ENCODE assay signal across 10 mouse cellular contexts in the genomic region with DNA sequence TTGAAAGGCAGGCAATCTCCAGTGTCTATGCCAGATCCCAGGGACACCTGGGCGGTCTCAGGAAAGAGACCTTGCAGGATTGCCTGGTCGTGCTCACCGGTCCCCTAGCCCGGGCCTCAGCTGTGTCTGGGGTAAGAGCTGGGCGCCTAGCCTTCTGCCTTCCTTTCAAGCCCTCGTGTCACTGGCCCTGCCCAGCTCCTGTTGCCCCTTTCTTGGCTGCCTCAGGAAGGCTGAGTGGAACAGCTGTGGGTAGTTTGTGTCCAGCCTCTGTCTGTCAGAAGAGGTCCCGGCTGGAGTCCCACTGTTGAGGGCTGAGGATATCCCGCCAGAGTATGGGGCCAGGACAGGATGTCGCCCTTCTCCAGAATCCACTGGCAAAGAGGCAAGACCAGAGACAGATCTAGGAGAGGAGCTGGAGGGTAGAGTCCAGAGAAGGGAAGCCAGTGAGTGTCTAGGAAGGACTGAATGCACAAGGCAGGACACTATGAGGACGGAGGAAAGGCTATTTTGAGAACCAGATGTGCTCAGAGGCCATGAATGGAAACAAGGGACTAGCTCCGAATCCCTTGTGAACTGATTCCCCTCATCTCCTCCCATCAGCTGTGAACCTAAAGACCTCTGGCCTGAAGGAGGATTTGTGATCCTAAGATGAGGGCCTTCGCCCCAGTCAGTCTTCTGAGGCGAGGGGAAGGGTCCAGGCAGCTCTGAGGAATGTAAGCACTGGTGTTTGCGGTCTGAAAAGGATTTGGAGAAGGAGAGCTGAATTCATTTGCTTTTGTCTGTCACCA. TPM values are rescaled to one million over a fixed set of nuclear protein-coding genes. Genes with fewer than 3 reads are reported as not detected.
DNase-seq lines count a peak whose midpoint lies in the region; ATAC-seq lines count a peak whose summit lies in the region.
"Had no signal": no experiment of that assay in that cellular context is flagged by ENCODE, and none has a peak within 500 bp of the region (broad histone marks: within the 10 kb centered on the region; RNA-seq: fewer than 3 reads in every experiment).

No protein-coding gene starts in this region.

- peak overlapping the region; percentile 90 for H3K27ac ChIP-seq in neural tube, embryonic 11.5 days (ENCODE audit: low read depth, low read length)
- H3K27ac ChIP-seq in heart, embryonic 15.5 days, result peak overlapping the region; percentile 22; the same call in 1 of the 2 replicates
- H3K27ac ChIP-seq in liver, embryonic 13.5 days, result no peak overlapping the region
- H3K27ac ChIP-seq: macrophage had no signal

- peaks cover 6% of the 10 kb centered on the region for H3K36me3 ChIP-seq in neural tube, embryonic 11.5 days (ENCODE audit: control insufficient read depth, insufficient read depth, low read length)
- H3K36me3 ChIP-seq in heart, embryonic 15.5 days, result 0 out of 2 replicates have a peak, but pooled peaks cover 2% of the 10 kb centered on the region
- H3K36me3 ChIP-seq in liver, embryonic 13.5 days, result no peaks in the 10 kb centered on the region

- no peaks in the 10 kb centered on the region for H3K9me3 ChIP-seq in neural tube, embryonic 11.5 days (ENCODE audit: control insufficient read depth, low read length)
- H3K9me3 ChIP-seq in heart, embryonic 15.5 days (replicated peaks), result no peaks in the 10 kb centered on the region
- H3K9me3 ChIP-seq in liver, embryonic 13.5 days (replicated peaks), result no peaks in the 10 kb centered on the region

- peak overlapping the region; percentile 87 for H3K9ac ChIP-seq in neural tube, embryonic 11.5 days (ENCODE audit: low read length)
- H3K9ac ChIP-seq in heart, embryonic 15.5 days, result peak overlapping the region; percentile 13; the same call in 1 of the 2 replicates
- H3K9ac ChIP-seq in liver, embryonic 13.5 days, result no peak overlapping the region

- ATAC-seq in neural tube, embryonic 11.5 days (ENCODE audit: insufficient read depth, low FRiP score, low TSS enrichment), result peak; percentile 3; the same call in 1 of the 2 replicates
- no peak for ATAC-seq in heart, embryonic 15.5 days (replicated peaks; ENCODE audit: insufficient number of reproducible peaks, insufficient read depth, low FRiP score, low read depth)
- ATAC-seq in liver, embryonic 13.5 days (ENCODE audit: low read depth), result no peak

- H3K4me2 ChIP-seq in neural tube, embryonic 11.5 days (ENCODE audit: low read depth), result peak overlapping the region; percentile 95
- peak overlapping the region; percentile 89 for H3K4me2 ChIP-seq in heart, embryonic 15.5 days
- 0 out of 2 replicates have a peak overlapping the region, but pooled peaks have one; percentile 61 for H3K4me2 ChIP-seq in liver, embryonic 13.5 days

- DNase-seq in neural tube, embryonic 11.5 days (ENCODE audit: low spot score), result no peak
- no peak for DNase-seq in neural tube, embryonic 10.5 days (ENCODE audit: extremely low spot score, low spot score)
- no peak for DNase-seq in liver, embryonic 13.5 days
- no peak for DNase-seq in embryo, embryonic 9.5 days (ENCODE audit: extremely low spot score)
- DNase-seq in Muller cell, postnatal 12 days (ENCODE audit: inconsistent ontology term), result no peak
- DNase-seq in spleen, postnatal 10 days (ENCODE audit: low spot score in 2 of 2), result no peak
- DNase-seq: cerebellum, adult 11 months; right cerebral cortex, postnatal 25 days had no signal

- H3K4me3 ChIP-seq in neural tube, embryonic 11.5 days (ENCODE audit: low read depth, low read length), result peak overlapping the region; percentile 82
- H3K4me3 ChIP-seq in heart, embryonic 15.5 days, result peak overlapping the region; percentile 60
- no peak overlapping the region for H3K4me3 ChIP-seq in liver, embryonic 13.5 days (replicated peaks)

- 15% methylated on average over 14 of the region's 14 CpGs for whole genome bisulfite sequencing in neural tube, embryonic 11.5 days
- 44% methylated on average over 14 of the region's 14 CpGs for whole genome bisulfite sequencing in heart, embryonic 15.5 days
- WGBS in liver, embryonic 13.5 days (ENCODE audit: insufficient replicate concordance), result 53% methylated on average over 14 of the region's 14 CpGs

- H3K4me1 ChIP-seq in neural tube, embryonic 11.5 days (ENCODE audit: control insufficient read depth, insufficient read depth, low read length), result peaks cover 38% of the 10 kb centered on the region
- peaks cover 50% of the 10 kb centered on the region for H3K4me1 ChIP-seq in heart, embryonic 15.5 days (replicated peaks)
- H3K4me1 ChIP-seq in liver, embryonic 13.5 days (replicated peaks), result peaks cover 26% of the 10 kb centered on the region

- no peaks in the 10 kb centered on the region for H3K27me3 ChIP-seq in neural tube, embryonic 11.5 days (ENCODE audit: control insufficient read depth, insufficient read depth, low read length)
- H3K27me3 ChIP-seq in heart, embryonic 15.5 days, result peaks cover 15% of the 10 kb centered on the region
- H3K27me3 ChIP-seq in liver, embryonic 13.5 days, result peaks cover 85% of the 10 kb centered on the region

RNA-seq across cellular contexts. Expression of a gene that starts 2.9 kb away (rescaled TPM):
- polyA plus RNA-seq in neural tube, embryonic 11.5 days (2014; fragmentation: Nextera tagmentation; extraction: Ambion mirVana), result 59.5 and 60.2 TPM in 2 replicates
- polyA plus RNA-seq in heart, embryonic 15.5 days (2015; fragmentation: Nextera tagmentation; extraction: Ambion mirVana), result 14.8 and 16.1 TPM in 2 replicates
- 2.6 and 2.8 TPM in 2 replicates for polyA plus RNA-seq in liver, embryonic 13.5 days (2015; fragmentation: Nextera tagmentation; extraction: Ambion mirVana)

RNA-seq across cellular contexts. Expression of a gene that starts 25.3 kb away (rescaled TPM):
- polyA plus RNA-seq in neural tube, embryonic 11.5 days (2014; fragmentation: Nextera tagmentation; extraction: Ambion mirVana), result 565 and 607 TPM in 2 replicates
- 4.1 and 20.1 TPM in 2 replicates for polyA plus RNA-seq in heart, embryonic 15.5 days (2015; fragmentation: Nextera tagmentation; extraction: Ambion mirVana)
- polyA plus RNA-seq in liver, embryonic 13.5 days (2015; fragmentation: Nextera tagmentation; extraction: Ambion mirVana), result 2.2 and 2.3 TPM in 2 replicates
- polyA plus RNA-seq: macrophage had no signal

RNA-seq across cellular contexts. Expression of a gene that starts 26.2 kb away (rescaled TPM):
- 0.31 and 0.72 TPM in 2 replicates for polyA plus RNA-seq in neural tube, embryonic 11.5 days (2014; fragmentation: Nextera tagmentation; extraction: Ambion mirVana)
- 0.24 and 0.34 TPM in 2 replicates for polyA plus RNA-seq in heart, embryonic 15.5 days (2015; fragmentation: Nextera tagmentation; extraction: Ambion mirVana)
- 0.05 TPM in 1 of 2 replicates, not detected in the other for polyA plus RNA-seq in liver, embryonic 13.5 days (2015; fragmentation: Nextera tagmentation; extraction: Ambion mirVana)
- polyA plus RNA-seq: macrophage had no signal

RNA-seq across cellular contexts. Expression of a gene that starts 43.3 kb away (rescaled TPM):
- 14.5 and 16.9 TPM in 2 replicates for polyA plus RNA-seq in neural tube, embryonic 11.5 days (2014; fragmentation: Nextera tagmentation; extraction: Ambion mirVana)
- polyA plus RNA-seq in heart, embryonic 15.5 days (2015; fragmentation: Nextera tagmentation; extraction: Ambion mirVana), result 12.2 and 17.4 TPM in 2 replicates
- 6.1 and 6.6 TPM in 2 replicates for polyA plus RNA-seq in liver, embryonic 13.5 days (2015; fragmentation: Nextera tagmentation; extraction: Ambion mirVana)

RNA-seq across cellular contexts. Expression of a gene that starts 43.7 kb away (rescaled TPM):
- 52.3 and 53.9 TPM in 2 replicates for polyA plus RNA-seq in neural tube, embryonic 11.5 days (2014; fragmentation: Nextera tagmentation; extraction: Ambion mirVana)
- polyA plus RNA-seq in heart, embryonic 15.5 days (2015; fragmentation: Nextera tagmentation; extraction: Ambion mirVana), result 23.9 and 33.3 TPM in 2 replicates
- polyA plus RNA-seq in liver, embryonic 13.5 days (2015; fragmentation: Nextera tagmentation; extraction: Ambion mirVana), result 31.1 and 38.3 TPM in 2 replicates

Comparison
In these comparisons a context has a peak if more than half of its experiments do, and no peak if none do; other contexts are left out.
1. RNA of a gene that starts 25.3 kb away (polyA plus RNA-seq): 565 to 607 TPM in neural tube, embryonic 11.5 days; 4.1 to 20.1 TPM in heart, embryonic 15.5 days and 2.2 to 2.3 TPM in liver, embryonic 13.5 days; every median in the first group is over 10 times any median in the second.
2. Peak in every context shown above with its lines, with median percentiles within 50 percentile points of each other: H3K4me2 ChIP-seq.